In genomic region chr7:133185931-133186601, GRCm38 (mm10) we compare ENCODE assay signal across 9 mouse cellular contexts.
DNase-seq lines count a peak whose midpoint lies in the region; ATAC-seq and TF ChIP-seq lines count a peak whose summit lies in the region.
"Had no signal": no experiment of that assay in that cellular context is flagged by ENCODE, and none has a peak within 500 bp of the region (broad histone marks: within the 10 kb centered on the region; RNA-seq: fewer than 3 reads in every experiment).

No protein-coding gene starts in this region.

- DNase-seq in right cerebral cortex, adult 18-20 months = peak; percentile 7
- DNase-seq in right cerebral cortex, postnatal 4 days = no peak
- peak; percentile 73 to 82 for DNase-seq in cerebellum, postnatal 10 days
- peak; percentile 78 for DNase-seq in gastrocnemius, adult 18-20 months (ENCODE audit: low spot score)
- DNase-seq in layer of hippocampus, postnatal 10 days (ENCODE audit: low spot score in 2 of 2) = peak; percentile 46 to 53
- peak; percentile 77 for DNase-seq in stomach, postnatal 0 days (ENCODE audit: low spot score)

- no peaks in the 10 kb centered on the region for H3K36me3 ChIP-seq in hindbrain, embryonic 13.5 days
- H3K36me3 ChIP-seq in stomach, postnatal 0 days (ENCODE audit: control insufficient read depth, insufficient read depth, low read length) = no peaks in the 10 kb centered on the region
- H3K36me3 ChIP-seq: G1E had no signal

- 16% methylated on average over 12 of the region's 12 CpGs for WGBS in hindbrain, embryonic 13.5 days
- WGBS in stomach, postnatal 0 days = 9% methylated on average over 12 of the region's 12 CpGs

- H3K27ac ChIP-seq in hindbrain, embryonic 13.5 days = 0 out of 2 replicates have a peak overlapping the region, but pooled peaks have one; percentile 55
- peak overlapping the region; percentile 81 for H3K27ac ChIP-seq in stomach, postnatal 0 days (replicated peaks)

- peaks cover 25% of the 10 kb centered on the region for H3K4me1 ChIP-seq in hindbrain, embryonic 13.5 days (replicated peaks)
- no peaks in the 10 kb centered on the region for H3K4me1 ChIP-seq in stomach, postnatal 0 days (replicated peaks; ENCODE audit: control insufficient read depth, insufficient read depth)

- H3K9me3 ChIP-seq in hindbrain, embryonic 13.5 days = 0 out of 2 replicates have a peak, but pooled peaks cover 4% of the 10 kb centered on the region
- H3K9me3 ChIP-seq in stomach, postnatal 0 days (ENCODE audit: control insufficient read depth, low read length) = no peaks in the 10 kb centered on the region
- H3K9me3 ChIP-seq: G1E had no signal

- 0 out of 2 replicates have a peak, but pooled peaks cover 7% of the 10 kb centered on the region for H3K27me3 ChIP-seq in hindbrain, embryonic 13.5 days
- no peaks in the 10 kb centered on the region for H3K27me3 ChIP-seq in stomach, postnatal 0 days (ENCODE audit: control insufficient read depth, insufficient read depth, low read length)

- TF ChIP-seq EP300 in stomach, postnatal 0 days (optimal IDR thresholded peaks at IDR 0.05) = no peak

- peak; percentile 83 for TF ChIP-seq CTCF in stomach, postnatal 0 days (IDR thresholded peaks at IDR 0.05; ENCODE audit: low read depth)

- H3K9ac ChIP-seq in hindbrain, embryonic 13.5 days = no peak overlapping the region
- H3K9ac ChIP-seq in stomach, postnatal 0 days (ENCODE audit: low read length) = peak overlapping the region; percentile 43

- no peak overlapping the region for H3K4me3 ChIP-seq in hindbrain, embryonic 13.5 days
- peak overlapping the region; percentile 18; the same call in 1 of the 2 replicates for H3K4me3 ChIP-seq in stomach, postnatal 0 days (ENCODE audit: low read depth, low read length)

- no peak for ATAC-seq in hindbrain, embryonic 13.5 days (ENCODE audit: low FRiP score)
- peak; percentile 27; the same call in 1 of the 2 replicates for ATAC-seq in megakaryocyte, adult 5-6 weeks (ENCODE audit: poor library complexity, severe bottlenecking)
- ATAC-seq in stomach, postnatal 0 days (ENCODE audit: low FRiP score, low TSS enrichment) = peak; percentile 89

- H3K4me2 ChIP-seq in hindbrain, embryonic 13.5 days = no peak overlapping the region; the same call in 1 of the 2 replicates
- H3K4me2 ChIP-seq in stomach, postnatal 0 days (replicated peaks; ENCODE audit: low read depth) = peak overlapping the region; percentile 48
